Mouse (Mus musculus) heart, postnatal 14 days (tissue): ENCODE measurements around the gene Btrc. TPM values are rescaled to one million over a fixed set of nuclear protein-coding genes. Genes with fewer than 3 reads are reported as not detected.

Experiments used
- DNase-seq, 2 experiments: peaks; one replicate each; pipeline ENCODE4 v3.0.0; 2021 to 2022
- intact Hi-C: fragments of 180-260 bp; cut with DNase I; formaldehyde crosslinking; loops from one replicate; pipeline ENCODE4 v1.15.1; 2025
- total RNA-seq, 2 experiments: library from RNA; stranded (reverse); gene quantifications; 2 replicates each; pipeline ENCODE4 v1.2.3; 2021

The Btrc gene
- total RNA-seq, 2 experiments from 2014 or later, result 20.1 to 20.8 TPM

DNA sequence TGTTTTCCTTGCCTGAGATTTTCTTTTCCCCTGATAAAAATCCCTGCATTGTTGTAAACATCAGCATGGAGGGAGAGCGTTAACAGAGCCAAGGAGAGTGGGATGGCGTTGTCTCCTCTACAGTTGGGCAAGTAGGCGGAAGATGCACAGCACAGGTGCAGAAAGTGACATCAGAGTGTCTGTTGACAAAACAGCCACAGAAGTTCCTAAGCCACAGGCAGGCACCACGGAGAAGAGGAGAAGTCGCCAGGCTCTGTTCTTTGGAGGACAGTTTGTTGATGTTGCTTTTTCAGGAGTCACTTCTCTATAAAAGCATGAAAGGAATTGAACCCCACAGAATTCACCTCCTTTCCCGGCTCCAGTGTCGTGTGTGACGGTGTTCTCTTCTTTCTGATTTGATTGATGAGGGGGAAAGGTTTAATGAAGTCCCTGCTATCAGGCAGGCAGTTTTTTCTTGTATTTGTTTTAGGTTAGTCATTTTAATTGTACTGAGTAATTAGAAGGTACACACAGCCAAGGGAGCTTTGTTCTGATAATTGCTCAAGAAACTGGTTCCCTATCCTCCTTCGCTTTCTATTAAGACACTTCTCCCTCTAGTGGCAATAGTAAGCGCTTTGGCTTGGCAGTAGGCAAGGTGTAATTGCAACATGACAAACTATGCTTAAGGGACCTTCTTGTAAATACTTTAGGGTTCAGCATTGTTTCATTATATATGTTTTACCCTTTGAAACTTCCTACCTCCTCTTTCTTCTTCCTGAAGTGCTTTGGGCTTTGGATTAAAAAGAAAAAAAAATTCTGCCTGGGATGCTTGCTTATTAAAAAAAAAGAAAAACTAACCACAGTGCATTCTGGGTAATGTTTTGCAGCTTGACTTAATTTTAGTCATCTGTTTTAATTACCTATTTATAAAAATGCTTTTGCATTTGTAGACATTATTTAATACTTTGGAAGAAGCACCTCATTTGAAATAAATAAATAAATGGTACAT, 97.5 kb downstream of the Btrc start:
- intact Hi-C loops, result no loop called here
- peak in 1 of 2 experiments; percentile 21 for DNase-seq

DNA sequence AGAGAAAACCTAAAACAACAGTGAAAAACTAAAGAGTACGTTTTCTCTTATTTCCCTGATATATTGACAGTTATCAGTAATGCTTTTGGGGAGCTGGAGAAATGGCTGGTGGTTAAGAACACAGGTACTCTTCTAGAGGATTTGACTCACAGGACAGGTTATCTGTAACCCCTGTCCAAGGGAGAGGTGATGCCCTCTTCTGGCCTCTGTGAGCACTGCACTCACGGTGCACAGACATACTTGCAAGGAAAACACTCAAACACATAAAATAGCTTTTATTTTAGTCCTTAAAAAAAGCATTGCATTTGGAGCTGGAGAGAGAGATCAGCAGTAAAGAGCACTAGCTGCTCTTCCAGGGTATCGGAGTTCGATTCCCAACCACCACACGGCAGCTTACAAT, 106.2 kb downstream of the Btrc start:
- no peak for DNase-seq
- intact Hi-C loops, result no loop called here

DNA sequence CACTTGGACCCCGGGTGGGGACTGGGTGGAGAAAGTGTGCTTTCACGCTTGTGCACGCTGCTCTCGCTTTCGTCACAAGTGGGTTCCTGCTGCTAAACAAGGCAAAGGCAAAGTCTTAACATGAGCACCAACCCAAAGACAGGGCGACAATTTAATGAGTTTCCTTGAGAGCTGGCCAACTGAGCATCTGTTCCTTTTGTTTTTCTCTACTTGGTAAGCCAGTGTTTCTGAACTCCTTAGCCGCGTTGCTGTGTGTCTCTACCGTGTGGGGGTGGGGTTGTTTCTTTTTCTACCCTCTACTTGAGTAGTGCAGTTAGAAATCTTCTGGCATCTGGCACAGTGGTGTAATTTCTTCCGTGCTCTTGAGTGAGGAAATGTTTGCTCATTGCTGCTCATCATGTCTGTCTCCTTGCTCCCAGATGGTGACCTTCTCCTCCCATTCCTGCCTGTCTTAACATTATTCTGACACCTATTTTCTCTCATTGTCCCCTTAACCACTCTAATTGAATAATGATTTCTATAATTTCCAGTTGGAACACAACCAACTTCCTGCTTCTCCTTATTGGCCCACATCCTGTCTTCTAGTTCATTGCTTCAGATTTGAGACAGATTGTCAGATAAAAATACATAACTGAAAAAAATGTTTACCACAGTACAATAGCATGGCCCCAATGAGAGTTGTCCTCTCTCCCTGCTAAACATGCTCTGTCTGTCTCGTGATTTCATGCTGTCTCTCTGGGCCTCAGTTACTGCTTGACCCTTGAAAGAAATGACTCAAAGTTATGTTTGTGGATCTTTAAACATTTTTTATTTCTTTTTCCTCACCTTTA, 109.4 kb downstream of the Btrc start:
- intact Hi-C loops, result no loop called here
- peak in 1 of 2 experiments; percentile 6 for DNase-seq

DNA sequence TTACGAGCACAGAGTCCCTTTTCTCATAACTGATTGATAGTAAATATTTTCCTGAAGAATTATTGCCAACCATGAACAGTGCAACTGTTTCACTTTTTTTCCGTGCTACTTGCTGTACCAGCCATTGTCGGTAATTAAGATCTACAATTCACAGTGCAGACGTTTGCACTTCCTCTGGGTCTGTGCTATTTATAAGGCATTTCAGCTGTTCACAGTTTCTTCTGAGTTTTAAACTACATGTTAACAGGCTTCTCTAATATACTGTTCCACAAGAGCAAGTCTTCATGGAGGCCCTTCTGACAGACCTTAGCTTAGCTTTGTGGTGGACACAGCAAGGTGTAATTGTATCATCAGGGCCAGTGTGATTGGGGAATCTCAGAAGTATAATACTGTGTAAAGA, 111.2 kb downstream of the Btrc start:
- intact Hi-C loops, result no loop called here
- no peak for DNase-seq

DNA sequence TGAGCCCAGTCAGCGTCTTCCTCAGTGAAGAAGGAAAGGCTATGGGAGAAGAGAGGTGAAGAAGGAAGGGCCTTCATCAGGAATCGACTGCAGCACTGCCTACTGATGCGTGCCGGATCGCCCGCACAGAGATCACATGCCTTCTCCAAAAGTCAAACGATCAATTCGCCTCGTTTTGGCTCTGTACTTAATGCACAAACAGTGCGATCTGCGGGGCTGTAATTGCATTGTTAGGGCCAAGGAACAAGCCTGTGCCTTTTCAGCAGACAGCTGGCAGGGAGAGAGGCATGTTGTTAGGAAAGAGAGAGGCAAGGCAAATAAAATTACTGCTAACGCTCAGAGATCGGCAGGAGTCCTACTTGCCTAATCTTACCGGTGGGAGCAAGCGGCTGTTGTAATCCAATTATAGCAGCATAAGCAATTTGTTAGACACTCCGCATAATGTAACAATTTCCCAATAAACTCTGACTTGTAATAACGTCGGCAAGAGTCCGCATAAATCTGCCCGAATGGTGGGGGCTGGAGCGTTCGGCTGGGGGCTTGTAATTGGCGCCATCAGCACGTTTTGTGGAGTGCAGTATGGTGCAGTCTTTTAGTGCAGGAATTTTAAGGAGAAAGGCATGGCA, 112.5 kb downstream of the Btrc start:
- peak in 1 of 2 experiments; percentile 9 for DNase-seq
- intact Hi-C loops, result no loop called here

DNA sequence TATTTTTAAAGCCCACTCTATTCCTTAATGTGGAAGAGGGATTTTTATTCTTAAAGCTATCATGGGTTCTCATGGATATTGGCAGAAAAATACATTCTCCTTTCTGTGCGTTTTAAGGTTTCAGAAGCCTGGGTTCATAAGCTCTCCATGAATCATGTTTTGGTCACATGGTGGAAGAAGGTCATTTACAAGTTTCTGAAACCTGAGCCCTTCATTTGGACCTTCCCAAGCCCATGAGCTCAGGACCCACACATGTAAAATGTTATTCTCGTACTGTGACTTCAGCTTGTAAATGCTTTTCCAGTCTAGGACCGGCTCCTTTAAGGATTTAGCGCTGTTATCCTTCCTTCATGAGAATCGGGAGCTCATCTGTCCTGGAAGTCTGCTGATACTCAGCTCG, 116.0 kb downstream of the Btrc start:
- intact Hi-C loops, result no loop called here
- no peak for DNase-seq

DNA sequence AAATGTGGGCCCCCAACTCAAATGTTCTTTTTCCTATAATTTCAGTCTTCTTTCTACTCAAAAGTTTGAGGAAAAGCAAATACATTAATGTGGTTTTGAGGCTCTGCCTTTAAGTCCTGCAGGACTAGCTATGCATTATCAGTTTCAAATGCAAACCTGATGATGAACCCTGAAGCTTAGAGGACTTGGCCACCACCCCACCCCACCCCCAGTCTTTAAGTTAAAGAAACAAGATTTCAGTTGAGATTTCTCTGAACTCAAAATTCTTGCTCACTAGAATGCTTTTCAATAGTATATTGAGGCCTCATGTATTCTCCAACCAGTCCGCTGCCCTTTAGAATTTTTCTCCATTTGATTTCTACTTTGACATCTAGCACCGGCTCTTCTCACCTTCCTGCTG, 117.0 kb downstream of the Btrc start:
- intact Hi-C loops, result no loop called here
- no peak for DNase-seq

DNA sequence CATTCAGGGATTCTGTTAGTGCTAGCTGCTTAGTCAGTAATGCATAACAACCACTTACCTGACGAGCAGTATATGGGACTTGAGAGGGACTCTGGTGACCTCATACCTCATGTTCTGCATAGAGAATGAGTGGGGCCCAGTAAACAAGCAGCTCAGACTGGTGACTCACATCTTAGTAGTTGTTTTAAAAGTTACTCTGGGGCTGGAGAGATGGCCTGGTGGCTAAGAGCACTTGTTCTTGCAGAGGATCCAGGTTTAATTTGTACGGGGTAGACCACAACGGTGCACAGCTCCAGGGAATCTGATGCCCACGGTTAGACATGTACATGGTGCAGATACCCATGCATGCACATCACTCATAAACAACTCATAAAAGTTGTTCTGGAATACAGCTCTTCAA, 117.4 kb downstream of the Btrc start:
- no peak for DNase-seq
- intact Hi-C loops, result no loop called here

DNA sequence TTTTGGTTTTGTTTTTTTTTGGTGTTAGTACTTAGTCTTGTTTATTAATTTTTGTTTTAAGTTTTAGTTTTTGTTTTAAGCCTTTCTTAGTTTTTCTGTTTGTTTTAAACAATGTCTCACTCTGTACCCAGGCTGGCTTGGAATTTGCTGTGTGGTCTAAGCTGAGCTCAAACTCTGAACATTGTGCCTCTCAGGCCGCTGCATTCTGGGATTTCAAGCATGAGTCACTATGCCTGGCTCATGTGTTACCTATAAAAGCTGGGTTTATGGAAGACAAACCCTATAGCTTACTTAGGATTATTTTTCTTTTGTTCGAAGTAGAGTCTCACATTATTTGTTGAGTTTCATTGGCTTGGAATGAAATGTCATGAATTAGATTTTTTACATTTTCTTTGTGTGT, 119.9 kb downstream of the Btrc start:
- intact Hi-C loops, result no loop called here
- no peak for DNase-seq

DNA sequence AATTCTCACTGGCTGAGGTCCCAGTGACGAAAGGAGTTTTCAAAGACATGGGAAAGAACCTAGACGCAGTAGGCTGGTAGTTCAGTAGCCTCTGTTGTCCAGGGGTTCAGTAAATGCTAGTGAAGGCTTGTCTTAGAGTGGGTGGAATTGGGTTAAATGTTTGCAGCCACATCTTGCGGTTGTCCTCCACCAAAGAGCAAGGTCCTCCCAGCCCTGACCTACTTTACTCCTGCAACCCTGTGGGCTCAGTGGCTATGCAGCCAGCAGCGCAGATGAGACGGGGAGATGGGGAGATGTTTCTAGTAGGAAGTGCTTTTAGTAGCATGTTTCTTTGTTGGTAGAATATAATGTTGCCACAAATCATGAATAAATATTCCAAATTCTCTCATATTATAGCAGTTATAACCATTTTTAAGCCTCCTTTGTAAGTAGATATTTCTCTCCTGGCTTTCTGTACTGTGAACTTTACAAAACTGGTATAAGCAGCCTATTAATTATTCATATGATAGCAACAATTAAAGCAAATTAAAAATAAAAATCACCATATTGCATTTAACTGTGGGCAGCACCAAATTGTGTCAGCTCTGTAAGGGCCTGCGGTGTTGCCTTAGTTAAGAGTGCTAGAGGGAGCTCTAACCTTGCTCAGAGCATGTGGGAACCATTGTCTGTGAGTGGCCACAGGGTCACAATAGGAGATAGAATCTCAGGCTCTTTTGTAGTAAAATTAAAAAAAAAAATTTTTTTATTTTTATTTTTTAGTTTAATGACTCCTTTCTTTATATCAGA, 122.9 kb downstream of the Btrc start:
- DNase-seq, result peak in 1 of 2 experiments; percentile 6
- intact Hi-C loops, result loop anchor here (5.0 kb wide), 1 partner anchor 56 kb away; no protein-coding TSS in a partner anchor

DNA sequence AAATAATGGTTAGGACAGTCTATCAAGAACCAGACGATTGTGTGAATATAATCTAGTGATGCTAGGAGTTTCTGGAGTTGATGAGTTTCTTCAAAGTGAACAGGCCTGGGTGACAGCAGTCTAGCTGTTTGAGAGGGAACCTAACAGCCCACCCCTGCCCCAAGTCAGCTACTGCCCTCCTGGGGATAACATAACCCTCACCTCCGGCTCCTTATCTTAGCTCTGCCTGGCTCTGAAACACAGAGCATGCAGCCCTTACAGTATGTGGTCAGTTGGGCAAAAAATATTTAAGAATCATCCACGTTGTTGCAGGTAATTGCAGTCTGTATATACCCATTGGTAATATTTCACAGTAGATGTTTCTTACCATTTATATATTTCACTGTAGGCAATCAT, 123.5 kb downstream of the Btrc start:
- intact Hi-C loops, result loop anchor here (5.0 kb wide), 1 partner anchor 55 kb away; no protein-coding TSS in a partner anchor
- DNase-seq, result no peak

DNA sequence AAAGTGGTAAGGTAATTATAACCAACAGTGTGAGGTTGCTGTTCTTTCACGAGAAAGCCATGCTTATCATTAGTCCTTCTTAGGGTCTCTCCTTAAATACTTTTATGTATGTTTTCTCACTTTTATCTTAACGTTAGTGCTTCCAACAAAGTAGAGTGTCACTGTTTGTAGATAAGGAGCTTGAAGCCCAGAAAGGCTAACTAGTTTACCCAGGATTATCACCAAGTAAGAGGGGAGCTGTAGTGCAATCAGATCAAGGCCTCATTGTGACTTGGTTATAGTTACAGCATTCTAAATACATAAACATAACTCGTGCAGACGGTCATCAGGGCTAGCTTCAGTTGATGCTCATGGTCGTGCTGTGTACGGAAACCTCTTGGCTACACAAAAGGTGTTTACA, 126.4 kb downstream of the Btrc start:
- no peak for DNase-seq
- intact Hi-C loops, result loop anchor here (5.0 kb wide), 1 partner anchor 52 kb away; no protein-coding TSS in a partner anchor

DNA sequence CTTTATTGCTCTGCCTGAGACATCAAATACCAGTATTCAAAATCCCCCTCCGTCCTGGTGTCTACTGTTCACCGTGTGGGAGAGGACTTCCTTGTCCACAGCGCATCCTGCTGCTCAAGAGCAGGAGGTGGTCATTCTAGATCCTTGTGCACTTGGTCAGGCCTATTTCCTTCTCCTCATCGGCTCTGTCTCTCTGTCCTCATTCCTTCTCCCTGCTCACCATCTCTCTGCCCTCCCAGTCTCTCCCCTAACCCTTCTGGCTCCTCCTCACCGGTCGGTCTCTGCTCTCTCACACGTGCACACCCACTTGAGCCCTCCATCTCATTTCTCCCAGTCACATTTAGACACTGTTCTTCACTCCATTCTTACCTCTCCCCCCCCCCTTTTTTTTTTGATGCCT, 127.7 kb downstream of the Btrc start:
- DNase-seq, result no peak
- intact Hi-C loops, result no loop called here

DNA sequence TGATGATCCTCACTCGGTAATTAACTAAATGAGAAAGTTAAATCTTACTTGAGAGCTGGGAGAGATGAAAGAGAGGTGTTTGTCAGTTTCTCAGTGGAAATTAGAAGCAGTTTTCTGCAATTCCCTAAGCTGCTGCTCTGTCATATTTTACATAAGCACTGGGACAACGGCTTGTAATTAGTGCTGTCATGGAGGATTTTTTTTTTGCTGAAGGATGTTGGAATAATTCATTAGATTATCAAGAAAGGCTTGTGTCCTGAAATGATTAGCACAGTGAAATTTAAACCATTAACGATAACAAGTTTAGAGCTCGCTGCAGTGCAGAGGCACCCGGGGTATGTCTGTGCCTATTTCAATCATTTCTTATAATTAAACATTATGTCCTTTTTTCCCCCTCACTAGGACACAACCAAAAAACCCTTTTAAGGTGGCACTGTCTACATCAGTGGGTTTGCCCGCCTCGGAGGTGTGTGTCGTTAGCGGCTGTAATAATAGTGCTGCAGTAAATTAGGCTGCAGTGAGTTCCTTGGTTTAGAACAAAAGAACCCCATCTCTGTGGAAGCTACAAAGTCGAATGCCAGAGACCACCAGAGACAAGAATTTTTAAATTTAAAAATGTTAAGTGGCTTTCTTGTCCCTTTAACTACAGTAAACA, 130.7 kb downstream of the Btrc start:
- intact Hi-C loops, result no loop called here
- DNase-seq, result no peak

DNA sequence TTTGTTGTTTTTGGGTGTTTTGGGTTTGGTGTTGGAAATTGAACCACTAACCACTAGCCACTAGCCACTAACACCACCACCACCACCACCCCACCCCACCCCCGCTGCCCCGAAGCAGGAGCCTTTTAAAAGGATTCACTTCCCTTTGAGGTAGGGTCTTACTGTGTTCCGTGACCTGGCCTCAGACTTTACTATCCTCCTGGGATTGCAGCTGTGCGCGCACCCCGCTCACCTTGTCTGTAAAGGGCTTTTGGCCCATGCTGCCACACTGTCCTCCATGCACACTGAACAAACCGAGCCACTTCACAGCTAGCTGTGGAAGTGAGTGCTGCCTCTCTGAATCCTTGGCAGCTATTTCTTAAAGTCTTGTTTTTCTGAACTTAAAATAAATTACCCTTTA, 141.9 kb downstream of the Btrc start:
- intact Hi-C loops, result no loop called here
- DNase-seq, result no peak

DNA sequence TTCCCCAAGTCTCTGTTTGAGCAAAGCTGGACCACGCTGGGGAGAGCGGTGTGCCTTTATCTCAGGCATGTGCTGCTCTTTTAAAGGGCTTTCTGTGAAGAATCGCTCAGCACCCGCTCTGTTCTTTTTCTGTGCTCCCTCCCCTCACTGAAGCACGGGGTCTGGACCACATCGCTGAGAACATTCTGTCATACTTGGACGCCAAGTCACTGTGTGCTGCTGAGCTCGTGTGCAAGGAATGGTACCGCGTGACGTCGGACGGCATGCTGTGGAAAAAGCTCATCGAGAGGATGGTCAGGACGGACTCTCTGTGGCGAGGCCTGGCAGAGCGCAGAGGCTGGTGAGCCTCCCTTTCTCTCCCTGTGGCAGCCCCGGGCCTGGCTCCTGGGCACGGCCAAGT, 144.0 kb downstream of the Btrc start:
- intact Hi-C loops, result no loop called here
- peak; percentile 31 to 33 for DNase-seq

DNA sequence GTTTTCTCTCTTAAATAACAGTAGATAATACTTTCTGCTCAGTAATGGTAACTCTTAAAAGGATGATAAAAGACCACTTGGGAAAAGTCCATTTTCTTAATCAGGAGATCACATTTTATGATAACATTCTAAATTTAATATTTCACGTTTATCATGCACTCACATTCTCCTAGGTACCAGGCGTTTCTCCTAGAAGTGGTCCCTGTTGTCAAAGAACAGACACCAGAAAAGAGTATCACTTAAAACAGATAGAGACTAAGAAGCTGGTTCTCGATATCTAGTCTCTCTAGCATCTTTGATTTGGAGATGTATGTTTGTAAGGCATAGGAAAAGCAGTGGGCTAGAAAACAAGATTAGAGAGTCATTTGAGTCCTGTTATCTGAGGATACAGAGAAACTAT, 147.1 kb downstream of the Btrc start:
- intact Hi-C loops, result no loop called here
- DNase-seq, result no peak

DNA sequence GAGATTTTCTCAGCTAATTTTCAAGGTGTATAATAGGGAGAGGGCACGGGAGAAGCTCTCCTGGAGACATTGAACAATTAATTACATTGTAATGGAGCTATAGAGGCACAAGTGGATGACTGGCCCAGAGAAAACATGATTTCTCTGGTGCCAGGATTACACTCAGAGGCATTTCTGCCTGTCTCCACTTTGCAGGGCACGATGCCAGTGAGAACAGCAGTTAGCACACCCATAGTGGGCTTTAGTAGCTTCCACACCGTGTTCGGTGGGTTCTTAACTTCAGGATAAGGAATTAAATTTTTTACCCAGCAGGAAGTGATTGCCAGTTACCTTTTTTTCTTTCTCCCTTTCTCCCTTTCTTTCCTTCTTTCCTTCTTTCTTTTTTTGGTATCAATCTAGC, 147.9 kb downstream of the Btrc start:
- intact Hi-C loops, result no loop called here

DNA sequence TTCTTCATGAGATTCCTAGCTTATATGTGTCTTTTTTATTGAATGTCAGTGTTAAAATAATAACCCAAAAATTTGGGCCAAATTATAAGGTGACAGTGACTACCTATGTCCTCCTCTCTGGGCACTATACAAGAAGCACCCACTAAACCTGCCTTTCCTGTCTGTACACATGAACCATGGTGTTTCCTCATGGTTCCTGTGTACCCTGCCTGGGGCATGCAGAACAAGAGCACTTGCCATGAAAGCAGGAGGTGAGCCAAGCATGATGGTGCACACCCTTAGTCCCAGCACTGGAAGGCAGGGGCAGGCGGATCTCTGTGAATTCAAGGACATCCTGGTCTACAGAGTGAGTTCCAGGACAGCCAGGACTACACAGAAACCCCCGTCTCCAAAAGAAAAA, 151.8 kb downstream of the Btrc start:
- DNase-seq, result no peak
- intact Hi-C loops, result no loop called here

More for the DNA sequence above, 147.9 kb downstream of the Btrc start:
- DNase-seq, result no peak

DNA sequence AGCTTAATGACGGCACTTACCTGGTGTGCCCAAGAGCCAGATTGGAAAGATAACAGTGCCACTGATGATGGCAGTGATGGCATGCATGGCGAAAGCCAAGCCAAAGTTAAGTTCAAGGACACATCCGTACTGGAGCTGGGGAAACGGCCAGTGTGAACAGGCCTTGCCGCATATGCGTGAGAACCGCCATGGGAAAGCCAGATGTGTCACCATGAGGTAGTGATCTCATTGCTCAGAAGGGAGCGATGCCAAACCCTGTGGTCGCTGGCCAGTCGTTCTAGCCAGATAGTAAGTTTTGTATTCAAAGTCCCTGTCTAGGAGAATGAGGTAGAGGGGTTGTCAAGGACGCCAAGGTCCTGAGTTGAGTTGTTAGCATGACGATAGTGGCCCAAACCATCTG, 152.7 kb downstream of the Btrc start:
- DNase-seq, result no peak
- intact Hi-C loops, result no loop called here
